Mouse (Mus musculus) stomach, embryonic 14.5 days (tissue): ENCODE results near the gene C1qtnf12. TPM values are rescaled to one million over a fixed set of nuclear protein-coding genes. Genes with fewer than 3 reads are reported as not detected.

Experiments used
- ATAC-seq: fragments of 200-750 bp; cut with Nextera tagmentation; 2 replicates; pipeline ENCODE4 v1.8.0; 2017; ENCODE audit warnings: low read depth, moderate TSS enrichment; ENCODE audit not compliant: insufficient number of reproducible peaks, insufficient read depth, low FRiP score
- H3K27ac ChIP-seq: fragments of 300-500 bp; sonication (generic); 2 replicates; pipeline ENCODE4 v1.5.1; 2014; ENCODE audit warnings: mild to moderate bottlenecking, low read length, moderate library complexity, mixed read lengths
- H3K27me3 ChIP-seq: fragments of 300-500 bp; sonication (generic); 2 replicates; pipeline ENCODE4 v1.6.1; 2014; ENCODE audit warnings: low read length, control low read depth, mixed read lengths; ENCODE audit not compliant: control insufficient read depth, insufficient read depth
- H3K36me3 ChIP-seq: fragments of 300-500 bp; sonication (generic); 2 replicates; pipeline ENCODE4 v1.6.1; 2014; ENCODE audit warnings: mild to moderate bottlenecking, control low read depth, low read length, moderate library complexity, mixed read lengths; ENCODE audit not compliant: control insufficient read depth, insufficient read depth
- H3K4me1 ChIP-seq: fragments of 300-500 bp; sonication (generic); 2 replicates; pipeline ENCODE4 v1.6.1; 2014; ENCODE audit warnings: low read length, control low read depth, mixed read lengths; ENCODE audit not compliant: control insufficient read depth, insufficient read depth
- H3K4me2 ChIP-seq: fragments of 300-500 bp; sonication (generic); replicated peaks from 2 replicates; pipeline ENCODE4 v1.6.1; 2014; ENCODE audit warnings: low read depth, low read length, control low read depth
- H3K4me3 ChIP-seq: fragments of 300-500 bp; sonication (generic); 2 replicates; pipeline ENCODE4 v1.5.1; 2014; ENCODE audit warnings: low read depth, low read length, control low read depth
- H3K9ac ChIP-seq: fragments of 300-500 bp; sonication (generic); replicated peaks from 2 replicates; pipeline ENCODE4 v1.6.1; 2014; ENCODE audit warnings: low read depth, mild to moderate bottlenecking, control low read depth, low read length, moderate library complexity, mixed read lengths
- H3K9me3 ChIP-seq: fragments of 300-500 bp; sonication (generic); 2 replicates; pipeline ENCODE4 v1.6.1; 2016; ENCODE audit warnings: low read depth, low read length, control low read depth; ENCODE audit not compliant: control insufficient read depth
- WGBS: fragments of 180-500 bp; shearing (Covaris S2); extraction: QIAGEN DNeasy Blood & Tissue Kit; methylation state at CpG from one replicate; pipeline ENCODE4 v1.1.7; 2014; 5-methylcytosine and 5-hydroxymethylcytosine counted together
- polyA plus RNA-seq: library from polyadenylated mRNA; unstranded; fragments of >200 nt; fragmentation: Nextera tagmentation; extraction: Ambion mirVana; gene quantifications from 2 replicates; pipeline ENCODE4 v1.2.1, GENCODE M21; 2014

The C1qtnf12 gene
- polyA plus RNA-seq, result 38.6 and 40.5 TPM in 2 replicates

GRCm38 (mm10) chr4:155962167-155962971, at the start of gene C1qtnf12:
Gene C1qtnf12 (plus strand): TSS chr4:155962318.
- no peak within 1 kb of the TSS for H3K27ac ChIP-seq
- H3K4me2 ChIP-seq, result peak within 1 kb of the TSS; percentile 68
- peak within 1 kb of the TSS; percentile 54 for H3K9ac ChIP-seq
- peak; percentile 82 for ATAC-seq
- peaks cover 4% of the 10 kb centered on the region; the same call in 1 of the 2 replicates for H3K4me1 ChIP-seq
- H3K9me3 ChIP-seq, result no peaks in the 10 kb centered on the region
- peak within 1 kb of the TSS; percentile 40 for H3K4me3 ChIP-seq
- no peaks in the 10 kb centered on the region for H3K27me3 ChIP-seq
- under 1% methylated on average over 36 of the region's 42 CpGs for WGBS
- peaks cover 20% of the 10 kb centered on the region for H3K36me3 ChIP-seq

GRCm38 (mm10) chr4:155932031-155932430, 30.1 kb upstream of the C1qtnf12 start:
- H3K27me3 ChIP-seq, result no peaks in the 10 kb centered on the region
- H3K36me3 ChIP-seq, result no peaks in the 10 kb centered on the region
- no peak overlapping the region for H3K27ac ChIP-seq
- H3K9me3 ChIP-seq, result no peaks in the 10 kb centered on the region
- H3K4me1 ChIP-seq, result no peaks in the 10 kb centered on the region
- 71% methylated on average over 1 of the region's 1 CpGs for WGBS
- no peak for ATAC-seq
- no peak overlapping the region for H3K4me2 ChIP-seq
- no peak overlapping the region for H3K4me3 ChIP-seq
- H3K9ac ChIP-seq, result no peak overlapping the region

GRCm38 (mm10) chr4:155943049-155943452, 19.1 kb upstream of the C1qtnf12 start:
- peak overlapping the region; percentile 91 for H3K4me2 ChIP-seq
- peaks cover 8% of the 10 kb centered on the region for H3K36me3 ChIP-seq
- no peaks in the 10 kb centered on the region for H3K27me3 ChIP-seq
- peak overlapping the region; percentile 84 for H3K27ac ChIP-seq
- under 1% methylated on average over 17 of the region's 17 CpGs for WGBS
- H3K4me1 ChIP-seq, result peaks cover 12% of the 10 kb centered on the region
- H3K9me3 ChIP-seq, result no peaks in the 10 kb centered on the region
- H3K4me3 ChIP-seq, result peak overlapping the region; percentile 96
- H3K9ac ChIP-seq, result peak overlapping the region; percentile 71
- no peak for ATAC-seq

- peak within 1 kb of the TSS; percentile 84 for H3K27ac ChIP-seq
- peaks cover 12% of the 10 kb centered on the region for H3K4me1 ChIP-seq
- H3K4me2 ChIP-seq, result peak within 1 kb of the TSS; percentile 91
- H3K4me3 ChIP-seq, result peak within 1 kb of the TSS; percentile 96
- peaks cover 13% of the 10 kb centered on the region for H3K36me3 ChIP-seq
- ATAC-seq, result peak; percentile 99
- H3K9me3 ChIP-seq, result no peaks in the 10 kb centered on the region
- H3K9ac ChIP-seq, result peak within 1 kb of the TSS; percentile 92
- H3K27me3 ChIP-seq, result no peaks in the 10 kb centered on the region
- WGBS, result under 1% methylated on average over 67 of the region's 85 CpGs
Measured at GRCm38 (mm10) chr4:155943534-155944249, 18.4 kb upstream of the C1qtnf12 start, which contains the start of gene Ube2j2. Gene Ube2j2 (plus strand): TSS chr4:155943831.

- H3K4me2 ChIP-seq, result peak overlapping the region; percentile 80
- H3K36me3 ChIP-seq, result peaks cover 19% of the 10 kb centered on the region
- no peak overlapping the region; the same call in 1 of the 2 replicates for H3K27ac ChIP-seq
- 1% methylated on average over 17 of the region's 17 CpGs for WGBS
- ATAC-seq, result no peak
- peak overlapping the region; percentile 92 for H3K9ac ChIP-seq
- peaks cover 12% of the 10 kb centered on the region for H3K4me1 ChIP-seq
- H3K9me3 ChIP-seq, result no peaks in the 10 kb centered on the region
- H3K4me3 ChIP-seq, result peak overlapping the region; percentile 96
- no peaks in the 10 kb centered on the region for H3K27me3 ChIP-seq
Measured at GRCm38 (mm10) chr4:155944271-155944670, 17.8 kb upstream of the C1qtnf12 start.

GRCm38 (mm10) chr4:155947094-155947493, 15.0 kb upstream of the C1qtnf12 start:
- Histone ChIP-seq H3K9me3 (no peaks in the 10 kb centered on the region), H3K36me3 (peaks cover 46% of the 10 kb centered on the region)

GRCm38 (mm10) chr4:155955491-155955890, 6.6 kb upstream of the C1qtnf12 start:
- no peak overlapping the region for H3K4me3 ChIP-seq
- peaks cover 54% of the 10 kb centered on the region for H3K36me3 ChIP-seq

More at GRCm38 (mm10) chr4:155947094-155947493, 15.0 kb upstream of the C1qtnf12 start:
- no peak overlapping the region for H3K9ac ChIP-seq
- no peak overlapping the region for H3K27ac ChIP-seq
- ATAC-seq, result no peak
- H3K4me2 ChIP-seq, result no peak overlapping the region
- peaks cover 12% of the 10 kb centered on the region for H3K4me1 ChIP-seq
- no peak overlapping the region for H3K4me3 ChIP-seq
- no peaks in the 10 kb centered on the region for H3K27me3 ChIP-seq

GRCm38 (mm10) chr4:155959275-155959674, 2.8 kb upstream of the C1qtnf12 start:
- H3K36me3 ChIP-seq, result peaks cover 27% of the 10 kb centered on the region
- no peaks in the 10 kb centered on the region for H3K9me3 ChIP-seq
- H3K27me3 ChIP-seq, result no peaks in the 10 kb centered on the region
- no peak overlapping the region for H3K9ac ChIP-seq
- peak; percentile 43; the same call in 1 of the 2 replicates for ATAC-seq
- WGBS, result 2% methylated on average over 5 of the region's 5 CpGs
- no peak overlapping the region for H3K27ac ChIP-seq
- no peak overlapping the region for H3K4me2 ChIP-seq
- peaks cover 4% of the 10 kb centered on the region; the same call in 1 of the 2 replicates for H3K4me1 ChIP-seq
- no peak overlapping the region for H3K4me3 ChIP-seq

More at GRCm38 (mm10) chr4:155955491-155955890, 6.6 kb upstream of the C1qtnf12 start:
- Histone ChIP-seq H3K4me2 (no peak overlapping the region), H3K4me1 (no peaks in the 10 kb centered on the region), H3K27ac (no peak overlapping the region), H3K27me3 (no peaks in the 10 kb centered on the region), H3K9me3 (no peaks in the 10 kb centered on the region), H3K9ac (no peak overlapping the region)
- WGBS, result 89% methylated on average over 6 of the region's 6 CpGs
- no peak for ATAC-seq
